Mouse (Mus musculus): Measurements from ENCODE around the gene Svop. TPM values are rescaled to one million over a fixed set of nuclear protein-coding genes. Genes with fewer than 3 reads are reported as not detected.

The Svop gene
- total RNA-seq, 2 experiments from 2014 or later = 171 to 176 TPM

DNA sequence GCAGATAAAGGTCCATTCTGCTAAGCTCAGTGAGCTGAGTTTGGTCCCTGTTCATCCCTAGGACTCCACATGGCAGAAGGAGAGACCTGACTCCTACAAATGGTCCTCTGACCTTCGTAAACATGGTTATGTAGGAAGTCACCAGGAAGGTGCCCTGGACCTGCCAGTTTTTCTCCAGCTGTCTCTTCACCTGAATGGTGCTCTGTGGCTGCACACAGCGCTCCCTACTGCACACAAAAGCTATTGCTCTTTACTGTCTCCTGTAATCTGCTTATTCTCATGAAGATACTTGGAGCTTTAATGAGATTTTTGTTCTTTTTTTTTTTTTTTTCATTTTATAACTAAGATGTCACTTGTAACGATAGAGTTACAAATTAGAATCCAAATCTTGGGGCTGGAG lies 44.8 kb downstream of the Svop start:
- DNase-seq (ENCODE audit: low spot score in 2 of 2) = no peak

GRCm38 (mm10) chr5:114046151-114046550 lies 45.2 kb downstream of the Svop start:
- DNase-seq (ENCODE audit: low spot score in 2 of 2) = no peak

GRCm38 (mm10) chr5:114045134-114045533 lies 46.2 kb downstream of the Svop start:
- DNase-seq (ENCODE audit: low spot score in 2 of 2) = no peak

DNA sequence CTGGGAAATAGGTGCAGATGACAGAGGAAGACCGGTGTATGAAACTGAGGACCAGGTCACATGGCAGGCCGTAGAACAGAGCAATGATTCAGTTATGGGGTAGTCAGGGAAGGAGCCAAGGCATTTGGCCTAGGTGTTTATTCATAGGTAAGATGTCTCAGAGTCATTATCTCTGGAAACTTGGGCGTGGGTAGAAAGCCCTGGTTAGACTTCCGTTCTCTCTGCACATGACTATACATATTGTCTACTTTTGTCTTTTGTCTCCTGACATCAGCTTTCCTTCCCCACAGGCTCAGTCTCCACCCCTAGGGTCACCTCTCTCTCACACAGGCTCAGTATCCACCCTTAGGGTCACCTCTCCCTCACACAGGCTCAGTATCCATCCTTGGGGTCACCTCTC lies 47.6 kb downstream of the Svop start:
- DNase-seq (ENCODE audit: low spot score in 2 of 2) = no peak

GRCm38 (mm10) chr5:114041327-114041930 lies 49.9 kb downstream of the Svop start:
- no peak for DNase-seq (ENCODE audit: low spot score in 2 of 2)

DNA sequence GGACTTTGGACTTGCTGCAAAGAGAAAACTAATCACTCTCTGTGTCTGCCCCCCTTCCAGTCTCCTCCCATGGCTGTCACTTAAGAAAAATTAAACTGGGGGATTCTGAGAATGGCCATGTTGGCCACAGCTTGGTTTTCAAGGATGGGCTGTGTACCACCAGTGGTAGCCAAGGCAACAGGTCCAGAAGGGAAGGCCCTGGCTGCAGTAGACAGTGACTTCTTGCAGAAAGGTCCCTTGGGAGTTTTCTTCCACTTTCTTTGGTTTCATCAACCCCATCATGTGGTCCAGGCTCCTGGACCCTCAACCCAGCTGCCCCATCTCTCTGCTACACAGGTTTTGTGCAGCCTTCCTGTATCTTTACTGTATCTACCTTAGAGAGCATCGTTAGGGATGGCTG lies 50.5 kb downstream of the Svop start:
- no peak for DNase-seq (ENCODE audit: low spot score in 2 of 2)

DNA sequence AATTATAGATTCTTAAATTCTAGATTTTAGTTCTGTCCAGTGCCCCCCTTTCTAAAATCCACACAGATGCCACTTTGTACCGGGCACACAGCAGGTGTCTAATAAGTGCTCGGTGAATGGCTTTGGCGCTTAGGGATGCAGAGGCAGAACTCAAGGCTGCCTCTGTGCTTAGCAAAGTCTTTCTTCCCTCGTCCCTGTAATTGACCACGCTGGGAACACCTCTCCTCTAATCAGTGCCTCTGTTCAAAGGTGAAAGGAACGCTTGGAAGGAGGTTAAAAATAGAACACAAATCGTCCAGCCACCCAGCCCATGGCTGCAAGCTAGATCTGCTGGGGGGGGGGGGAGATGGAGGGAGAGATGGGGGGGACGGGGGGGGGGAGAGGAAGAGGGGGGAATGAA lies 50.9 kb downstream of the Svop start:
- no peak for DNase-seq (ENCODE audit: low spot score in 2 of 2)

DNA sequence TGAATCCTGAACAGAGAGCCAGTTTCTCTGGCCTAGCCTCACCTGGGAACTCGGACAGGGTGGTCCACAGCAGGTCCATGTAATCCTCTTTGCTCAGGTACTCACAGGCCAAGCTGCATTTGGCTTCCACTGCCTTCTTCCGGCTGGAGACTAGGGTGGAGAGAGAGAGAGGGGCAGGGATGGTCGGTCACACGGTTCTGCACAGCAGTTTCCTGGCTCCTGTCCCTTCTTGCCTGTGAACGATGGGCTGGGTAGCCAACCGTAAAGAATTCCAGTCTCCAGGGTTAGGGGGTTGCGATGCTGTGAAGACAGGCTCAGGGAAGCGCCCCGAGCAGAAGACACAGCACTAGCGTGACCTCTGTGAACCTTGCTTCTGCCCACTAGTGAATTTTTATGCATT lies 56.3 kb downstream of the Svop start:
- no peak for DNase-seq (ENCODE audit: low spot score in 2 of 2)

GRCm38 (mm10) chr5:114034393-114034792 lies 57.0 kb downstream of the Svop start:
- DNase-seq (ENCODE audit: low spot score in 2 of 2) = no peak

GRCm38 (mm10) chr5:114032161-114032763 lies 59.1 kb downstream of the Svop start:
- no peak for DNase-seq (ENCODE audit: low spot score in 2 of 2)

- no peak for DNase-seq (ENCODE audit: low spot score in 2 of 2)
Measured at GRCm38 (mm10) chr5:114030652-114031051, 60.7 kb downstream of the Svop start.

- DNase-seq (ENCODE audit: low spot score in 2 of 2) = no peak
Measured at GRCm38 (mm10) chr5:114028111-114028510, 63.3 kb downstream of the Svop start.

DNA sequence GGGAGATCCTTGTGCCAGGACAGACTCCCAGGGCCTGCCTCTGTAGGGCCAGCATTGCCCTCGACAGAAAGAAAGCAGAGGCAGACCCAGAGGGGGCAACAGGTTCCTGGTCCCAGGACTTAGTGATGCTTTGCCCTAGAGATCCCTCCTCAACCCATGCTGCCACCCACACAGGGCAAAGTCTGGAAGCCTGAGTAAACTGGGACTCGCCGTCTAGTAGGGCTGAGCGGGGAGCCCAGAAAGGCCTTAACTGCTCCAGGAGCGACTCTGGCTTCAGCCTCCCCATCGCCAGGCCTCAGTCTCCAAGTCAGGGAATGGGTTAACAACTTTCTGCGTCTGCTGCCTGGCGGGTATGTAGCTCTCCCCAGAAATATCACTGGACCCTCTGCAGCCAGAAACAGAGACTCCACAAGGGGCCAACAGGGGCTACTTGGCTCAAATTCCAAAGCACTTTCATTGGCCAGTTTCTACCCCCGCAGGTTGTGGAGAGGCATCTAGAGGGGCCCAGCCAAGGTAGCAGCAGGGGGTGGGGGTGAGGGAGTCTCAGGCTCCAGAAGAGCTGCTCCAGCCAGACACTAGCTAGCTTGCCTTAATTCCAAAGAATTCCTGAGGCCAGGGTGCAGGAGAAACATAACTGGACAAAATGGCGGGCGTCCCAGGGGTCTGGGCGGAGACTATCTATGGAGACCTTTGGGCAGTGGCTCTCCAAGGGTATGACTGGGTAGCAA lies 64.0 kb downstream of the Svop start:
- no peak for DNase-seq (ENCODE audit: low spot score in 2 of 2)

GRCm38 (mm10) chr5:114024885-114025284 lies 66.5 kb downstream of the Svop start:
- no peak for DNase-seq (ENCODE audit: low spot score in 2 of 2)

DNA sequence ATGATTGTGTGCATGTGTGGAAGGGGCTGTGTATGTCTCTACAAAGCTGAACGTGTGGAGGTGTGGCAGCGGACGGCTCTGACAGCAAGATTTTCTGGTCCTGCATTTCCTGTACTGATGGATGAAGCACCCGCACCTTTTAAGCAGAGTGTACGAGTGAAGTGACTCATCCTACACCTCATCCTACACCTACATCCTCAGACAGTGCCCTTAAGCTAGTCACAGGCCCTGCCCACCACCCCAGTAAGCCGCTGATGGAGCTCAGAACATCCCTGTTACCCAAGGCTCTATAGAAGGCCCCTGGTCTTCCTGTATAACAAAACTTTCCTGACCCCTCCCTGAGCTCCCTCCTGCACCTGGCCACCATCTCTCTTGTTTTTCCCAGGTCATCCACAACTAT lies 67.0 kb downstream of the Svop start:
- no peak for DNase-seq (ENCODE audit: low spot score in 2 of 2)

DNA sequence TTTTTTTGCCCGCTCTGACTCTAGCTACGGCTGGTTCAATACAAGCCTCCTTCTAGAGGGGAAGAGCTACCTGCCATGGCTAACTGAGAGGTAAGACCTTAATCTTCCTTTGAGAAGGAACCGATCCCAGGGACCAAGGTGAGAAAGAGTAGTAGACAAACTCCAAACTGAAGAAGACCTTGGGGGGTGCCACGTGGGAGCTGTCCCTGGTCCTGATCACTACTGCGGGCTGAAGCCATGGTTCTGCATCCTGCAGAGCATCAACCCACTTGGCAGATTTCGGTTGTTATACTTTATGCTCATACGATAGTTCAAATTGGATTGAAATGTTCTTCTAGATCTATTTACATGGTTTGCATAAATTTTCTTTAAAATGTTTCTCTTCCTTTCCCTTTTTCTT lies 76.2 kb downstream of the Svop start:
- no peak for DNase-seq (ENCODE audit: low spot score in 2 of 2)

GRCm38 (mm10) chr5:114009049-114009448 lies 82.3 kb downstream of the Svop start:
- DNase-seq (ENCODE audit: low spot score in 2 of 2) = no peak

- DNase-seq (ENCODE audit: low spot score in 2 of 2) = no peak
Measured at GRCm38 (mm10) chr5:114007753-114008453, 83.5 kb downstream of the Svop start.

- DNase-seq (ENCODE audit: low spot score in 2 of 2) = no peak
Measured at GRCm38 (mm10) chr5:114006974-114007373, 84.4 kb downstream of the Svop start.

GRCm38 (mm10) chr5:114005100-114005499 lies 86.3 kb downstream of the Svop start:
- DNase-seq (ENCODE audit: low spot score in 2 of 2) = no peak

GRCm38 (mm10) chr5:114004573-114004972 lies 86.8 kb downstream of the Svop start:
- no peak for DNase-seq (ENCODE audit: low spot score in 2 of 2)

GRCm38 (mm10) chr5:114003542-114003941 lies 87.8 kb downstream of the Svop start, which contains the start of gene Dao:
TSS of gene Dao (plus strand) at chr5:114003703.
- DNase-seq (ENCODE audit: low spot score in 2 of 2) = no peak

Data from layer of hippocampus, adult 18-20 months (tissue).